Mouse (Mus musculus) embryonic facial prominence, embryonic 15.5 days (tissue): ENCODE data around the gene Cacna2d2. TPM values are rescaled to one million over a fixed set of nuclear protein-coding genes. Genes with fewer than 3 reads are reported as not detected.
A peak's percentile ranks its signal among the peaks of the same experiment; 100 is the strongest.

ENCODE experiments used
- ATAC-seq: fragments of 200-750 bp; cut with Nextera tagmentation; 2 replicates; pipeline ENCODE4 v1.8.0; 2017; ENCODE audit warnings: low read depth, moderate TSS enrichment; ENCODE audit not compliant: insufficient number of reproducible peaks, low FRiP score, low TSS enrichment
- H3K27ac ChIP-seq: fragments of 300-500 bp; sonication (generic); replicated peaks from 2 replicates; pipeline ENCODE4 v1.5.1; 2015; ENCODE audit warnings: mild to moderate bottlenecking, inconsistent platforms
- H3K27me3 ChIP-seq: fragments of 300-500 bp; sonication (generic); 2 replicates; pipeline ENCODE4 v1.6.1; 2015; ENCODE audit warnings: inconsistent platforms
- H3K36me3 ChIP-seq: fragments of 300-500 bp; sonication (generic); 2 replicates; pipeline ENCODE4 v1.6.1; 2015; ENCODE audit warnings: mild to moderate bottlenecking, inconsistent platforms
- H3K4me1 ChIP-seq: fragments of 300-500 bp; sonication (generic); 2 replicates; pipeline ENCODE4 v1.6.1; 2015; ENCODE audit warnings: inconsistent platforms
- H3K4me2 ChIP-seq: fragments of 300-500 bp; sonication (generic); replicated peaks from 2 replicates; pipeline ENCODE4 v1.6.1; 2015; ENCODE audit warnings: mild to moderate bottlenecking, inconsistent platforms
- H3K4me3 ChIP-seq: fragments of 300-500 bp; sonication (generic); replicated peaks from 2 replicates; pipeline ENCODE4 v1.5.1; 2015; ENCODE audit warnings: mild to moderate bottlenecking, inconsistent platforms
- H3K9ac ChIP-seq: fragments of 300-500 bp; sonication (generic); 2 replicates; pipeline ENCODE4 v1.6.1; 2015; ENCODE audit warnings: inconsistent platforms
- H3K9me3 ChIP-seq: fragments of 300-500 bp; sonication (generic); replicated peaks from 2 replicates; pipeline ENCODE4 v1.6.1; 2016; ENCODE audit warnings: inconsistent platforms
- WGBS: fragments of 180-500 bp; shearing (Covaris S2); methylation state at CpG from one replicate; pipeline ENCODE4 v1.1.7; 2015; 5-methylcytosine and 5-hydroxymethylcytosine counted together
- polyA plus RNA-seq: library from polyadenylated mRNA; unstranded; fragments of >200 nt; fragmentation: Nextera tagmentation; extraction: Ambion mirVana; gene quantifications from 2 replicates; pipeline ENCODE4 v1.2.1, GENCODE M21; 2015

The Cacna2d2 gene
- polyA plus RNA-seq, 1 experiment from 2014 or later: 1.3 TPM

- no peak overlapping the region for H3K4me2 ChIP-seq
- H3K27me3 ChIP-seq: no peaks in the 10 kb centered on the region
- 77% methylated on average over 20 of the region's 20 CpGs for WGBS
- ATAC-seq: no peak
- peaks cover 65% of the 10 kb centered on the region for H3K4me1 ChIP-seq
- no peak overlapping the region; the same call in 1 of the 2 replicates for H3K9ac ChIP-seq
- no peak overlapping the region for H3K4me3 ChIP-seq
- peaks cover 11% of the 10 kb centered on the region for H3K36me3 ChIP-seq
- no peaks in the 10 kb centered on the region for H3K9me3 ChIP-seq
- no peak overlapping the region for H3K27ac ChIP-seq
Observed at GRCm38 (mm10) chr9:107549297-107550074, 150.1 kb downstream of the Cacna2d2 start.

GRCm38 (mm10) chr9:107550491-107551116 is 151.2 kb downstream of the Cacna2d2 start:
- no peaks in the 10 kb centered on the region for H3K9me3 ChIP-seq
- peak overlapping the region; percentile 92 for H3K4me2 ChIP-seq
- H3K27me3 ChIP-seq: no peaks in the 10 kb centered on the region
- H3K9ac ChIP-seq: 0 out of 2 replicates have a peak overlapping the region, but pooled peaks have one; percentile 59
- peak overlapping the region; percentile 51 for H3K4me3 ChIP-seq
- ATAC-seq: no peak
- WGBS: 36% methylated on average over 23 of the region's 23 CpGs
- no peaks in the 10 kb centered on the region for H3K36me3 ChIP-seq
- peaks cover 69% of the 10 kb centered on the region for H3K4me1 ChIP-seq
- peak overlapping the region; percentile 85 for H3K27ac ChIP-seq

- Histone ChIP-seq H3K9me3 (no peaks in the 10 kb centered on the region), H3K4me3 (peak within 1 kb of the TSS; percentile 51), H3K36me3 (no peaks in the 10 kb centered on the region), H3K27me3 (no peaks in the 10 kb centered on the region), H3K9ac (peak within 1 kb of the TSS; percentile 59), H3K27ac (peak within 1 kb of the TSS; percentile 85), H3K4me1 (peaks cover 72% of the 10 kb centered on the region), H3K4me2 (peak within 1 kb of the TSS; percentile 92)
- WGBS: under 1% methylated on average over 63 of the region's 63 CpGs
- peak; percentile 65 for ATAC-seq
Observed at GRCm38 (mm10) chr9:107551117-107551889, 151.9 kb downstream of the Cacna2d2 start, which contains the start of gene Rassf1. Gene Rassf1 (plus strand): TSS chr9:107551555.

- 6% methylated on average over 8 of the region's 8 CpGs for WGBS
- Histone ChIP-seq H3K4me1 (peaks cover 72% of the 10 kb centered on the region), H3K36me3 (0 out of 2 replicates have a peak, but pooled peaks cover 3% of the 10 kb centered on the region), H3K9ac (peak overlapping the region; percentile 59), H3K4me2 (peak overlapping the region; percentile 92), H3K9me3 (no peaks in the 10 kb centered on the region), H3K4me3 (peak overlapping the region; percentile 51), H3K27me3 (no peaks in the 10 kb centered on the region), H3K27ac (peak overlapping the region; percentile 85)
- ATAC-seq: no peak
Observed at GRCm38 (mm10) chr9:107551890-107552355, 152.5 kb downstream of the Cacna2d2 start.

- H3K4me1 ChIP-seq: peaks cover 70% of the 10 kb centered on the region
- H3K36me3 ChIP-seq: peaks cover 10% of the 10 kb centered on the region
- H3K4me3 ChIP-seq: peak overlapping the region; percentile 83
- H3K9me3 ChIP-seq: no peaks in the 10 kb centered on the region
- H3K27me3 ChIP-seq: no peaks in the 10 kb centered on the region
- no peak overlapping the region for H3K9ac ChIP-seq
- peak overlapping the region; percentile 85; the same call in 1 of the 2 replicates for H3K27ac ChIP-seq
- ATAC-seq: no peak
- peak overlapping the region; percentile 92 for H3K4me2 ChIP-seq
- 80% methylated on average over 5 of the region's 5 CpGs for WGBS
Observed at GRCm38 (mm10) chr9:107552690-107553393, 153.4 kb downstream of the Cacna2d2 start.

GRCm38 (mm10) chr9:107553541-107554318 is 154.3 kb downstream of the Cacna2d2 start:
- peak; percentile 21 for ATAC-seq
- Histone ChIP-seq H3K9ac (peak overlapping the region; percentile 44; the same call in 1 of the 2 replicates), H3K9me3 (no peaks in the 10 kb centered on the region), H3K27ac (peak overlapping the region; percentile 97), H3K27me3 (no peaks in the 10 kb centered on the region), H3K36me3 (peaks cover 19% of the 10 kb centered on the region), H3K4me2 (peak overlapping the region; percentile 92), H3K4me1 (peaks cover 68% of the 10 kb centered on the region), H3K4me3 (peak overlapping the region; percentile 83)
- WGBS: 5% methylated on average over 37 of the region's 37 CpGs

GRCm38 (mm10) chr9:107554319-107554825 is 155.0 kb downstream of the Cacna2d2 start:
- WGBS: under 1% methylated on average over 53 of the region's 53 CpGs
- ATAC-seq: peak; percentile 92
- Histone ChIP-seq H3K27ac (peak overlapping the region; percentile 97), H3K9ac (peak overlapping the region; percentile 71), H3K27me3 (no peaks in the 10 kb centered on the region), H3K36me3 (peaks cover 26% of the 10 kb centered on the region), H3K4me2 (peak overlapping the region; percentile 92), H3K4me3 (peak overlapping the region; percentile 83), H3K9me3 (no peaks in the 10 kb centered on the region), H3K4me1 (peaks cover 68% of the 10 kb centered on the region)

GRCm38 (mm10) chr9:107555031-107555457 is 155.6 kb downstream of the Cacna2d2 start:
- H3K27me3 ChIP-seq: no peaks in the 10 kb centered on the region
- H3K4me2 ChIP-seq: peak overlapping the region; percentile 92
- peak overlapping the region; percentile 97 for H3K27ac ChIP-seq
- ATAC-seq: no peak; the same call in 1 of the 2 replicates
- peaks cover 64% of the 10 kb centered on the region for H3K4me1 ChIP-seq
- H3K9me3 ChIP-seq: no peaks in the 10 kb centered on the region
- under 1% methylated on average over 23 of the region's 23 CpGs for WGBS
- H3K4me3 ChIP-seq: peak overlapping the region; percentile 83
- peaks cover 32% of the 10 kb centered on the region for H3K36me3 ChIP-seq
- peak overlapping the region; percentile 71 for H3K9ac ChIP-seq

- peak overlapping the region; percentile 97 for H3K27ac ChIP-seq
- no peaks in the 10 kb centered on the region for H3K9me3 ChIP-seq
- H3K36me3 ChIP-seq: peaks cover 38% of the 10 kb centered on the region
- peak overlapping the region; percentile 71 for H3K9ac ChIP-seq
- no peak for ATAC-seq
- 28% methylated on average over 2 of the region's 2 CpGs for WGBS
- H3K27me3 ChIP-seq: no peaks in the 10 kb centered on the region
- peak overlapping the region; percentile 83 for H3K4me3 ChIP-seq
- H3K4me2 ChIP-seq: peak overlapping the region; percentile 92
- peaks cover 58% of the 10 kb centered on the region for H3K4me1 ChIP-seq
Observed at GRCm38 (mm10) chr9:107555701-107556100, 156.3 kb downstream of the Cacna2d2 start.
